Mouse (Mus musculus) MEL (cell line): Measurements from ENCODE around the gene Slc25a26. TPM values are rescaled to one million over a fixed set of nuclear protein-coding genes. Genes with fewer than 3 reads are reported as not detected.
A peak's percentile ranks its signal among the peaks of the same experiment; 100 is the strongest.

Experiments used
- DNase-seq: peaks from one replicate; pipeline ENCODE4 v3.0.0; 2011; ENCODE audit warnings: low read depth, low spot score
- H3K27ac ChIP-seq: 2 replicates; pipeline ENCODE4 v1.5.1; 2012; ENCODE audit warnings: low read depth, mild to moderate bottlenecking, control low read depth, low read length, moderate library complexity; ENCODE audit not compliant: control insufficient read depth
- H3K27me3 ChIP-seq, 2 experiments: fragments of 150-350 bp in 1 of 2; sonication (generic) in 1 of 2; 2 replicates each; pipeline ENCODE4 v1.6.1; 2012; ENCODE audit warnings: low read length in 2 of 2, mild to moderate bottlenecking in 2 of 2, improper control_type of control experiment in 1 of 2, moderate library complexity in 1 of 2; ENCODE audit not compliant: insufficient read depth in 2 of 2, control insufficient read depth in 1 of 2
- H3K36me3 ChIP-seq, 2 experiments: 2 replicates each; pipeline ENCODE4 v1.6.1; 2012 to 2014; ENCODE audit warnings: low read length in 2 of 2, improper control_type of control experiment in 1 of 2, inconsistent platforms in 1 of 2, mild to moderate bottlenecking in 1 of 2; ENCODE audit not compliant: insufficient read depth in 2 of 2, control insufficient read depth in 1 of 2
- H3K4me1 ChIP-seq, 2 experiments: fragments of 150-350 bp in 1 of 2; sonication (generic) in 1 of 2; 2 replicates each; pipeline ENCODE4 v1.6.1; 2012; ENCODE audit warnings: low read length in 2 of 2, improper control_type of control experiment in 1 of 2, mild to moderate bottlenecking in 1 of 2; ENCODE audit not compliant: insufficient read depth in 2 of 2, control insufficient read depth in 1 of 2
- H3K4me3 ChIP-seq, 2 experiments: fragments of 150-350 bp in 1 of 2; sonication (generic) in 1 of 2; 2 replicates each; pipeline ENCODE4 v1.5.1; 2012; ENCODE audit warnings: low read depth in 2 of 2, low read length in 2 of 2, mild to moderate bottlenecking in 2 of 2, moderate library complexity in 2 of 2, control low read depth in 1 of 2, improper control_type of control experiment in 1 of 2; ENCODE audit not compliant: control insufficient read depth in 1 of 2, insufficient read depth in 1 of 2
- H3K79me2 ChIP-seq: 2 replicates; pipeline ENCODE4 v1.6.1; 2012; ENCODE audit warnings: mild to moderate bottlenecking, low read length, moderate library complexity; ENCODE audit not compliant: control insufficient read depth, poor library complexity, insufficient read depth
- H3K9ac ChIP-seq: 2 replicates; pipeline ENCODE4 v1.6.1; 2012; ENCODE audit warnings: low read depth, mild to moderate bottlenecking, control low read depth, low read length, moderate library complexity; ENCODE audit not compliant: control insufficient read depth, poor library complexity, severe bottlenecking
- H3K9me3 ChIP-seq: fragments of 150-350 bp; sonication (generic); replicated peaks from 2 replicates; pipeline ENCODE4 v1.6.1; 2012; ENCODE audit warnings: mild to moderate bottlenecking, low read length, improper control_type of control experiment, moderate library complexity; ENCODE audit not compliant: insufficient read depth
- BHLHE40 ChIP-seq: IDR thresholded peaks from 2 replicates; pipeline ENCODE4 v1.6.1; 2012; ENCODE audit warnings: low read depth, mild to moderate bottlenecking, inconsistent platforms, low read length, improper control_type of control experiment, borderline replicate concordance
- CHD2 ChIP-seq: IDR thresholded peaks from 2 replicates; pipeline ENCODE4 v1.6.1; 2011; ENCODE audit warnings: low read length, improper control_type of control experiment
- CTCF ChIP-seq, 3 experiments: IDR thresholded peaks in 2 of 3; conservative IDR thresholded peaks in 1 of 3; 2 replicates each; pipeline ENCODE4 v1.5.1; 2011 to 2012; ENCODE audit warnings: low read length in 3 of 3, low read depth in 2 of 3, mild to moderate bottlenecking in 2 of 3, improper control_type of control experiment in 1 of 3, inconsistent platforms in 1 of 3, mixed read lengths in 1 of 3, moderate library complexity in 1 of 3; ENCODE audit not compliant: control insufficient read depth in 1 of 3, insufficient read depth in 1 of 3, poor library complexity in 1 of 3, severe bottlenecking in 1 of 3
- E2F4 ChIP-seq: IDR thresholded peaks from 2 replicates; pipeline ENCODE4 v1.6.1; 2011; ENCODE audit warnings: low read depth, low read length, improper control_type of control experiment, borderline replicate concordance
- ELF1 ChIP-seq: IDR thresholded peaks from 2 replicates; pipeline ENCODE4 v1.6.1; 2014; ENCODE audit warnings: low read depth, mild to moderate bottlenecking, inconsistent platforms, low read length, improper control_type of control experiment, moderate library complexity
- EP300 ChIP-seq, 2 experiments: IDR thresholded peaks; 2 replicates each; pipeline ENCODE4 v1.6.1; 2011; ENCODE audit warnings: improper control_type of control experiment in 2 of 2, low read length in 2 of 2, low read depth in 1 of 2, mild to moderate bottlenecking in 1 of 2
- GATA1 ChIP-seq: IDR thresholded peaks from 2 replicates; pipeline ENCODE4 v1.6.1; 2011; ENCODE audit warnings: low read depth, low read length, improper control_type of control experiment
- HCFC1 ChIP-seq: IDR thresholded peaks from 2 replicates; pipeline ENCODE4 v1.6.1; 2012; ENCODE audit warnings: low read depth, mild to moderate bottlenecking, inconsistent platforms, low read length, improper control_type of control experiment, moderate library complexity
- JUND ChIP-seq: IDR thresholded peaks from 2 replicates; pipeline ENCODE4 v1.6.1; 2011; ENCODE audit warnings: low read depth, mild to moderate bottlenecking, improper control_type of control experiment, low read length
- MAX ChIP-seq: IDR thresholded peaks from 2 replicates; pipeline ENCODE4 v1.6.1; 2011; ENCODE audit warnings: low read length, improper control_type of control experiment
- MAZ ChIP-seq: IDR thresholded peaks from 2 replicates; pipeline ENCODE4 v1.6.1; 2012; ENCODE audit warnings: low read depth, mild to moderate bottlenecking, inconsistent platforms, low read length, improper control_type of control experiment
- MYB ChIP-seq: IDR thresholded peaks from 2 replicates; pipeline ENCODE4 v1.6.1; 2011; ENCODE audit warnings: mild to moderate bottlenecking, low read depth, low read length, improper control_type of control experiment
- NRF1 ChIP-seq: IDR thresholded peaks from 2 replicates; pipeline ENCODE4 v1.6.1; 2014; ENCODE audit warnings: low read depth, mild to moderate bottlenecking, inconsistent platforms, low read length, improper control_type of control experiment, moderate library complexity; ENCODE audit not compliant: poor library complexity, insufficient read depth, severe bottlenecking
- SMC3 ChIP-seq: IDR thresholded peaks from 2 replicates; pipeline ENCODE4 v1.6.1; 2011; ENCODE audit warnings: low read depth, low read length, improper control_type of control experiment
- TAL1 ChIP-seq: IDR thresholded peaks from 2 replicates; pipeline ENCODE4 v1.6.1; 2012; ENCODE audit warnings: mild to moderate bottlenecking, inconsistent platforms, low read length, moderate library complexity, mixed read lengths
- TBP ChIP-seq: IDR thresholded peaks from 2 replicates; pipeline ENCODE4 v1.8.0; 2011; ENCODE audit warnings: low read depth, low read length, improper control_type of control experiment
- TCF12 ChIP-seq: IDR thresholded peaks from 2 replicates; pipeline ENCODE4 v1.6.1; 2014; ENCODE audit warnings: low read depth, mild to moderate bottlenecking, inconsistent platforms, low read length, improper control_type of control experiment, moderate library complexity
- USF1 ChIP-seq: IDR thresholded peaks from 2 replicates; pipeline ENCODE4 v1.6.1; 2014; ENCODE audit warnings: low read depth, mild to moderate bottlenecking, inconsistent platforms, low read length, improper control_type of control experiment, moderate library complexity
- USF2 ChIP-seq, 2 experiments: IDR thresholded peaks; 2 replicates each; pipeline ENCODE4 v1.6.1; 2011 to 2012; ENCODE audit warnings: improper control_type of control experiment in 2 of 2, low read length in 2 of 2, borderline replicate concordance in 1 of 2, inconsistent platforms in 1 of 2, low read depth in 1 of 2, mild to moderate bottlenecking in 1 of 2; ENCODE audit not compliant: insufficient read depth in 1 of 2
- ZC3H11A ChIP-seq: IDR thresholded peaks from 2 replicates; pipeline ENCODE4 v1.6.1; 2012; ENCODE audit warnings: low read depth, mild to moderate bottlenecking, inconsistent platforms, low read length, improper control_type of control experiment
- ZKSCAN1 ChIP-seq: IDR thresholded peaks from 2 replicates; pipeline ENCODE4 v1.6.1; 2012; ENCODE audit warnings: low read depth, mild to moderate bottlenecking, inconsistent platforms, low read length, improper control_type of control experiment, moderate library complexity
- ZMIZ1 ChIP-seq: IDR thresholded peaks from 2 replicates; pipeline ENCODE4 v1.6.1; 2012; ENCODE audit warnings: low read depth, mild to moderate bottlenecking, inconsistent platforms, low read length, improper control_type of control experiment, moderate library complexity
- ZNF384 ChIP-seq: IDR thresholded peaks from 2 replicates; pipeline ENCODE4 v1.6.1; 2012; ENCODE audit warnings: low read depth, mild to moderate bottlenecking, inconsistent platforms, low read length, improper control_type of control experiment
- polyA plus RNA-seq, 2 experiments: library from polyadenylated mRNA; stranded (reverse) in 1 of 2; unstranded in 1 of 2; fragments of >175 nt in 1 of 2; fragments of >200 nt in 1 of 2; gene quantifications; 2 replicates each; pipeline versions ENCODE4 v1.2.1 to v1.2.4; 2012; ENCODE audit warnings: low replicate concordance in 2 of 2, low read depth in 1 of 2; ENCODE audit not compliant: insufficient read length in 2 of 2, insufficient read depth in 1 of 2, missing spikeins in 1 of 2
- total RNA-seq: library from RNA; depleted of rRNA; stranded (reverse); fragments of 300-350 nt; gene quantifications from 2 replicates; pipeline ENCODE4 v1.2.3, GENCODE M21; 2012

The Slc25a26 gene
- total and polyA plus RNA-seq, 3 experiments: 8.1 to 11.5 TPM; not detected in 1

- H3K9me3 ChIP-seq: no peaks in the 10 kb centered on the region
- peaks cover 8 to 12% of the 10 kb centered on the region in 2 experiments; a peak in 3 of 4 replicates for H3K4me1 ChIP-seq
- no peak overlapping the region for H3K9ac ChIP-seq
- TF ChIP-seq NRF1: no peak
- TF ChIP-seq TCF12: peak; percentile 51; the same call in 1 of the 2 replicates
- TF ChIP-seq ZNF384: peak; percentile 71
- no peak for TF ChIP-seq TBP
- no peak for TF ChIP-seq SMC3
- no peak for TF ChIP-seq JUND
- no peak for TF ChIP-seq ELF1
- TF ChIP-seq MYB: 0 out of 2 replicates have a peak, but pooled peaks have one; percentile 25
- TF ChIP-seq CHD2: no peak
- no peak for TF ChIP-seq GATA1
- no peak for TF ChIP-seq ZKSCAN1
- no peak for TF ChIP-seq HCFC1
- TF ChIP-seq EP300 (IDR thresholded peaks at IDR 0.05; ENCODE audit: low read depth in 1 of 2, low read length in 2 of 2): peak in 1 of 2 experiments; percentile 58; a peak in 1 of 4 replicates
- TF ChIP-seq MAZ: no peak
- TF ChIP-seq USF2 (IDR thresholded peaks at IDR 0.05; ENCODE audit: borderline replicate concordance in 1 of 2, insufficient read depth in 1 of 2, low read depth in 1 of 2, low read length in 2 of 2): no peak
- no peak for TF ChIP-seq ZMIZ1
- H3K4me3 ChIP-seq: no peak overlapping the region
- no peaks in the 10 kb centered on the region; a peak in 1 of 4 replicates for H3K36me3 ChIP-seq
- no peaks in the 10 kb centered on the region for H3K27me3 ChIP-seq
- no peaks in the 10 kb centered on the region for H3K79me2 ChIP-seq
- H3K27ac ChIP-seq: no peak overlapping the region
- DNase-seq: peak; percentile 47
Measured at GRCm38 (mm10) chr6:94634274-94634673, 134.1 kb downstream of the Slc25a26 start.

GRCm38 (mm10) chr6:94634710-94635109 is 134.6 kb downstream of the Slc25a26 start:
- peaks cover 8 to 12% of the 10 kb centered on the region in 2 experiments; a peak in 3 of 4 replicates for H3K4me1 ChIP-seq
- no peak overlapping the region for H3K4me3 ChIP-seq
- H3K27me3 ChIP-seq: no peaks in the 10 kb centered on the region
- no peak for TF ChIP-seq TAL1
- TF ChIP-seq E2F4: no peak
- TF ChIP-seq MAZ: no peak
- no peak for TF ChIP-seq NRF1
- TF ChIP-seq MAX: no peak
- no peak for TF ChIP-seq CTCF (IDR thresholded peaks at IDR 0.05 in 2 of 3, conservative IDR thresholded peaks at IDR 0.05 in 1 of 3; ENCODE audit: control insufficient read depth in 1 of 3, insufficient read depth in 1 of 3, low read depth in 2 of 3, low read length in 3 of 3, poor library complexity in 1 of 3, severe bottlenecking in 1 of 3)
- TF ChIP-seq ZC3H11A: no peak
- TF ChIP-seq USF1: no peak
- no peak for TF ChIP-seq ZNF384
- no peak for TF ChIP-seq MYB
- no peak for TF ChIP-seq TCF12
- TF ChIP-seq USF2 (IDR thresholded peaks at IDR 0.05; ENCODE audit: borderline replicate concordance in 1 of 2, insufficient read depth in 1 of 2, low read depth in 1 of 2, low read length in 2 of 2): no peak
- no peak for TF ChIP-seq BHLHE40
- no peak for TF ChIP-seq JUND
- H3K27ac ChIP-seq: no peak overlapping the region
- H3K36me3 ChIP-seq: no peaks in the 10 kb centered on the region; a peak in 1 of 4 replicates
- DNase-seq: peak; percentile 30
- H3K9ac ChIP-seq: no peak overlapping the region
- H3K9me3 ChIP-seq: no peaks in the 10 kb centered on the region
- H3K79me2 ChIP-seq: no peaks in the 10 kb centered on the region
